Mouse (Mus musculus) small intestine, adult 2 months (tissue): Measurements from ENCODE around the gene Sptbn2.

Experiments
- CTCF ChIP-seq: fragments of 200-500 bp; IDR thresholded peaks from 2 replicates; pipeline ENCODE4 v1.5.1; 2012; ENCODE audit warnings: low read depth, mild to moderate bottlenecking, control low read depth, inconsistent platforms, low read length, moderate library complexity, mixed read lengths; ENCODE audit not compliant: insufficient replicate concordance, insufficient read length; ENCODE audit errors: extremely low read depth
- POLR2A ChIP-seq: fragments of 200-500 bp; IDR thresholded peaks from 2 replicates; pipeline ENCODE4 v1.6.1; 2012; ENCODE audit warnings: low read depth, mild to moderate bottlenecking, control low read depth, inconsistent platforms, low read length, moderate library complexity

DNA sequence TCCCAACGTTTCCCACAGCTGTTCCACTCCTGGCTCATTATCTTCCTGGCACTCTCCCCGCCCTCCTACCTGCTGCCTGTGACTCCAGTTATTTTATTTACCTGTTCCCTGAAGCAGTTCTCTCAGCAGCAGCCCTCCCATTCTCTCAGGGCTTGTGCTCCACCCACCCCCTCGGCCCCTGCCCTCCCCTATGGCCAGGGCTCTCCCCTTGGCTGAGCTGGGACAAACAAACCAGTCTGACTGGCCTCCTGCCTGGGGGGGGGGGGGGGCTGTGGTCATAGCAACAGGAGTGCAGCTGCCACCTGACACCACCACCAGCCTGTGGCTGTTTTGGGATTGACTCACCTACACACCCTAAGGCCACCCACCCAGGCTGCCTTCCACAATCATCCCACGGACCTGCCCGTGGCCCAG, 8.4 kb downstream of the Sptbn2 start:
- no peak for TF ChIP-seq CTCF
- no peak for TF ChIP-seq POLR2A
